Mouse (Mus musculus) liver, embryonic 14 days (tissue): ENCODE measurements around the gene Prr29. TPM values are rescaled to one million over a fixed set of nuclear protein-coding genes. Genes with fewer than 3 reads are reported as not detected.

Experiments
- polyA plus RNA-seq: library from polyadenylated mRNA; depleted of rRNA; stranded (reverse); fragments of >200 nt; gene quantifications from 2 replicates; pipeline ENCODE4 v1.2.3, GENCODE M21; 2012; rRNA removed

Gene Prr29
- not detected in 2 replicates for polyA plus RNA-seq

GRCm38 (mm10) chr11:106365366-106365765 lies at the start of gene Prr29:
Gene Prr29, plus strand, starts transcription at chr11:106365472.

DNA sequence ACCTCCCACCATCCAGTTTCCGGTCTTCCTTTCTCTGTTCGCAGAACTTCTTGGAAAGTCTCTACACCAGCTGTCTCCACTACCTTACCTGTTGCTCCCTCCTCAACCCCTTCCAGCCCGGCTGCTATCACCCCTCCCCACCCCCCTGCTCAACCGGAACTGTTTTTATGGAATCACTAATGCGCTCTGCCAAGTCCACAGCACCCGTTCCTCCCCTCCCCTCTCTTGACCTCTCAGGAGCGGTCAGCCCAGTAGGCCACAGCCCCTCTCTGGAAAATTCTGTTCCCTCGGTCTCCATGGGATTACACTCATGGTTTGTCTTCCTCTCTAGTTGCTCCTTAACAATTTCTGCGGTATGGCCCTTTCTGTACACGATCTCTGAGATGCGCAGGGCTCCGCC lies 12.1 kb upstream of the Prr29 start, which contains the start of gene Scn4a:
Gene Scn4a, minus strand, starts transcription at position 101 of the 400 bp plus-strand sequence.

DNA sequence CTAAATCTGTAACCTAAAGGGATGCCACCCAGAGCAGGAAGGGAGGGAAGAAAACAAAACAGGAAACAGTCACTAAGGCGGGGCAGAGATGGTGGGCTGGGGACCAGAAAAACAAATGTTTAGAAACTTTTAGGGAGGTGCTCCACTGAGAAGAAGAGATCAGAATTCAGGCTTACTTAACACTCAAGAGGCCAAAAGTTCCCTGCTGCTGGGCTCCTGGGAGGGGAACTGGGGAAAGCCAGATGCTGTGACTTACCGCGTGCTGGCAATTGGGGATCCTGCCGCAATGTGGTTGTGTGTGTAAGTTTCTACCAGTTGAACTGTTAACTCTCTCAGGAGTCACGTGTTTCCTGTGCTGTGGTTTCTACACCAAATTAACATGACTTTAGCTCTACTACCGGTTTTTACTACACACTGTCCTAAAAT lies 22.5 kb downstream of the Prr29 start, which contains the start of gene Icam2:
Gene Icam2, minus strand, starts transcription at position 285 of the 426 bp plus-strand sequence.

Other genes with a start within 250 kb of the Prr29 start
- gene Gm10840, start 204.6 kb upstream of the Prr29 start, polyA plus RNA-seq: not detected in 2 replicates
- 23.6 and 28.2 TPM in 2 replicates for gene Limd2, start 204.6 kb upstream of the Prr29 start, polyA plus RNA-seq
- 8.8 and 10.2 TPM in 2 replicates for gene Strada, start 163.3 kb upstream of the Prr29 start, polyA plus RNA-seq
- gene Ccdc47, start 149.1 kb upstream of the Prr29 start, polyA plus RNA-seq: 21.0 and 21.5 TPM in 2 replicates
- gene Ddx42, start 148.5 kb upstream of the Prr29 start, polyA plus RNA-seq: 15.8 and 16.0 TPM in 2 replicates
- 29.7 and 30.8 TPM in 2 replicates for gene Ftsj3, start 109.4 kb upstream of the Prr29 start, polyA plus RNA-seq
- 120 and 129 TPM in 2 replicates for gene Psmc5, start 109.3 kb upstream of the Prr29 start, polyA plus RNA-seq
- gene Smarcd2, start 92.5 kb upstream of the Prr29 start, polyA plus RNA-seq: 34.1 and 35.7 TPM in 2 replicates
- 0.15 and 0.16 TPM in 2 replicates for gene Tcam1, start 88.8 kb upstream of the Prr29 start, polyA plus RNA-seq
- gene Gh, start 63.6 kb upstream of the Prr29 start, polyA plus RNA-seq: 0.03 TPM in 1 of 2 replicates, not detected in the other
- 2.7 and 4.1 TPM in 2 replicates for gene Cd79b, start 50.7 kb upstream of the Prr29 start, polyA plus RNA-seq
- gene Scn4a, start 12.2 kb upstream of the Prr29 start, polyA plus RNA-seq: 0.01 and 0.03 TPM in 2 replicates
- gene Icam2, start 22.6 kb downstream of the Prr29 start, polyA plus RNA-seq: 11.7 and 15.2 TPM in 2 replicates
- gene Ern1, start 122.4 kb downstream of the Prr29 start, polyA plus RNA-seq: 4.4 and 5.1 TPM in 2 replicates
- 6.4 and 6.9 TPM in 2 replicates for gene Tex2, start 248.0 kb downstream of the Prr29 start, polyA plus RNA-seq